Mouse (Mus musculus) heart, embryonic 11.5 days (tissue): ENCODE results near the gene 9430097D07Rik. TPM values are rescaled to one million over a fixed set of nuclear protein-coding genes. Genes with fewer than 3 reads are reported as not detected.

Experiments
- ATAC-seq: fragments of 200-750 bp; cut with Nextera tagmentation; replicated peaks from 2 replicates; pipeline ENCODE4 v1.8.0; 2017; ENCODE audit warnings: moderate library complexity; ENCODE audit not compliant: insufficient number of reproducible peaks, low FRiP score, low TSS enrichment
- H3K27ac ChIP-seq: fragments of 300-500 bp; sonication (generic); 2 replicates; pipeline ENCODE4 v1.5.1; 2014; ENCODE audit warnings: mild to moderate bottlenecking, low read depth, low read length
- H3K27me3 ChIP-seq: fragments of 300-500 bp; sonication (generic); 2 replicates; pipeline ENCODE4 v1.6.1; 2014; ENCODE audit warnings: mild to moderate bottlenecking, low read length, mixed read lengths; ENCODE audit not compliant: control insufficient read depth, insufficient read depth
- H3K36me3 ChIP-seq: fragments of 300-500 bp; sonication (generic); 2 replicates; pipeline ENCODE4 v1.6.1; 2014; ENCODE audit warnings: mild to moderate bottlenecking, low read length, moderate library complexity, mixed read lengths; ENCODE audit not compliant: control insufficient read depth, insufficient read depth
- H3K4me1 ChIP-seq: fragments of 300-500 bp; sonication (generic); 2 replicates; pipeline ENCODE4 v1.6.1; 2014; ENCODE audit warnings: low read length; ENCODE audit not compliant: control insufficient read depth, insufficient read depth
- H3K4me2 ChIP-seq: fragments of 300-500 bp; sonication (generic); 2 replicates; pipeline ENCODE4 v1.6.1; 2014; ENCODE audit warnings: mild to moderate bottlenecking, moderate library complexity
- H3K4me3 ChIP-seq: fragments of 300-500 bp; sonication (generic); 2 replicates; pipeline ENCODE4 v1.5.1; 2014; ENCODE audit warnings: low read depth, low read length
- H3K9ac ChIP-seq: fragments of 300-500 bp; sonication (generic); 2 replicates; pipeline ENCODE4 v1.6.1; 2014; ENCODE audit warnings: mild to moderate bottlenecking, low read depth, low read length, moderate library complexity
- H3K9me3 ChIP-seq: fragments of 300-500 bp; sonication (generic); replicated peaks from 2 replicates; pipeline ENCODE4 v1.6.1; 2016; ENCODE audit warnings: low read length; ENCODE audit not compliant: control insufficient read depth
- WGBS: fragments of 180-500 bp; shearing (Covaris S2); extraction: QIAGEN DNeasy Blood & Tissue Kit; methylation state at CpG from one replicate; pipeline ENCODE4 v1.1.7; 2014; ENCODE audit not compliant: insufficient replicate concordance; 5-methylcytosine and 5-hydroxymethylcytosine counted together
- polyA plus RNA-seq: library from polyadenylated mRNA; unstranded; fragments of >200 nt; fragmentation: Nextera tagmentation; extraction: Ambion mirVana; gene quantifications from 2 replicates; pipeline ENCODE4 v1.2.1, GENCODE M21; 2014

Gene 9430097D07Rik
- 0.17 TPM in 1 of 2 replicates, not detected in the other for polyA plus RNA-seq

DNA sequence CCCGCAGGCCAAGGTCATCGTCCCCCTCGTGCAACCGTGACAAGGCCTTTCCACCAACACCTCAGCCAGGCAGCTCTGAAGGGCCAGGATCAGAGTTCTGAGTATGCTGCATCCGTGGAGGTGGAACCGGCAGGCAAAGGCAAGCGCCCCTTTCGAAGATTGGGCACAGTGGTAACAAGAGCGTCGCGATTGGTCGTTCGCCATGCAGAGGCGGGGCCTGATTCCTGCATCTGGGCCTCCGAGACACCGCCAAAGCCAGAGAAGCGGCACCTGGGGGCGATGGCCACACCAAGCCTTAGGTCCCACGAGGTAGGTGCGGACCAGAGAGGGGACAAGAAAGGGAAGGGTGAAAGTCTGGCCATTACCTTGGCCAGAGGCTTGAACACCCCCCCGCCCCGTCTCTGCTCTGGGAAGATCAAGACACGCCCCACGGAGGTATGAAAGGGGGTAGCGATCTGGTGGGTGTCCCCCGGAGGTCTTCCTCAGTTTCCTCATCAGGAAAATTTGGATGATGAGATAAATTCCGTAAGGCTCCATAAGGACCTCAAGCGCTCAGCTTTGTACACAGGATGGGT is at the start of gene 9430097D07Rik:
Gene 9430097D07Rik (minus strand): TSS at position 99 of the 575 bp plus-strand sequence.
- peaks cover 3% of the 10 kb centered on the region; the same call in 1 of the 2 replicates for H3K36me3 ChIP-seq
- H3K4me1 ChIP-seq: peaks cover 10% of the 10 kb centered on the region
- 6% methylated on average over 28 of the region's 28 CpGs for WGBS
- peak within 1 kb of the TSS; percentile 42 for H3K4me3 ChIP-seq
- H3K27ac ChIP-seq: no peak within 1 kb of the TSS
- H3K9ac ChIP-seq: peak within 1 kb of the TSS; percentile 53; the same call in 1 of the 2 replicates
- peaks cover 47% of the 10 kb centered on the region for H3K27me3 ChIP-seq
- peak within 1 kb of the TSS; percentile 82 for H3K4me2 ChIP-seq
- ATAC-seq: no peak
- no peaks in the 10 kb centered on the region for H3K9me3 ChIP-seq

DNA sequence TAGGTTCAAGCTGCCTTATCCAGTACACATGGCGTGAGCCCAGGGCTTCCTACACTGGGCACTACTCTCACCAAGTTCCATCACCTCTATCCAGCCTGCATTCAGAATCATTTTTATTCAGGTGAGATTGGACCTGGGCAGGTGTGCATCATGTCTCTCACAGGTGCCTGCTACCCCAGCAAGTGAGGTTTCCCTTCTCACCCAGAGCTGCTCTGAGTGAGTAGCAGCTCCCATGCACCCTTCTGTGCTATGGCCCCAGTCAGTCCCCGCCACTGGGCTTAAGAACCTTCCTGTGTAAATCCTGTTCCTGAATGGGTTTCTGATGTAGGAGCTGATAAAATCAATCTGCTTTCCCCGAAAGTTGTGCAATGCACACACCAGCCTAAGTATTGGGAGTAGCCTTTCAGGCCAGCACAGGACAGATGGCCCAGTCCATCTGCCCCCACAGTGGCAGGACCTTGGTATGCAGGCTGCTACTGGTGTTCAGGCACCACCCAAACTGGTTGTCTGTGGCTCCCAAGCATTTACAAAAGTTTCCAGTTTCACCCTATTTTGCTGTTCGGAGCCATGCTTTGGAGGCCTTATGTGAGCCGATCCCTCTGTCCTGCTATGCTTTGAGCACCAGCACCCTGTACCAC is 48.7 kb upstream of the 9430097D07Rik start:
- WGBS: 65% methylated on average over 5 of the region's 5 CpGs
- no peak overlapping the region for H3K4me3 ChIP-seq
- H3K4me1 ChIP-seq: peaks cover 80% of the 10 kb centered on the region
- no peak for ATAC-seq
- H3K36me3 ChIP-seq: no peaks in the 10 kb centered on the region
- no peaks in the 10 kb centered on the region for H3K9me3 ChIP-seq
- no peaks in the 10 kb centered on the region for H3K27me3 ChIP-seq
- no peak overlapping the region for H3K4me2 ChIP-seq
- peak overlapping the region; percentile 98 for H3K27ac ChIP-seq
- H3K9ac ChIP-seq: peak overlapping the region; percentile 82; the same call in 1 of the 2 replicates

GRCm38 (mm10) chr2:32621517-32621859 is 46.0 kb upstream of the 9430097D07Rik start, which contains the start of gene Ak1:
TSS of gene Ak1 (plus strand) at chr2:32621758.
- no peaks in the 10 kb centered on the region for H3K27me3 ChIP-seq
- H3K4me3 ChIP-seq: no peak within 1 kb of the TSS
- ATAC-seq: peak; percentile 1; the same call in 1 of the 2 replicates
- peak within 1 kb of the TSS; percentile 52; the same call in 1 of the 2 replicates for H3K9ac ChIP-seq
- no peaks in the 10 kb centered on the region for H3K9me3 ChIP-seq
- WGBS: 4% methylated on average over 7 of the region's 7 CpGs
- H3K27ac ChIP-seq: peak within 1 kb of the TSS; percentile 96
- H3K4me2 ChIP-seq: peak within 1 kb of the TSS; percentile 46
- peaks cover 10% of the 10 kb centered on the region for H3K36me3 ChIP-seq
- peaks cover 60% of the 10 kb centered on the region for H3K4me1 ChIP-seq

DNA sequence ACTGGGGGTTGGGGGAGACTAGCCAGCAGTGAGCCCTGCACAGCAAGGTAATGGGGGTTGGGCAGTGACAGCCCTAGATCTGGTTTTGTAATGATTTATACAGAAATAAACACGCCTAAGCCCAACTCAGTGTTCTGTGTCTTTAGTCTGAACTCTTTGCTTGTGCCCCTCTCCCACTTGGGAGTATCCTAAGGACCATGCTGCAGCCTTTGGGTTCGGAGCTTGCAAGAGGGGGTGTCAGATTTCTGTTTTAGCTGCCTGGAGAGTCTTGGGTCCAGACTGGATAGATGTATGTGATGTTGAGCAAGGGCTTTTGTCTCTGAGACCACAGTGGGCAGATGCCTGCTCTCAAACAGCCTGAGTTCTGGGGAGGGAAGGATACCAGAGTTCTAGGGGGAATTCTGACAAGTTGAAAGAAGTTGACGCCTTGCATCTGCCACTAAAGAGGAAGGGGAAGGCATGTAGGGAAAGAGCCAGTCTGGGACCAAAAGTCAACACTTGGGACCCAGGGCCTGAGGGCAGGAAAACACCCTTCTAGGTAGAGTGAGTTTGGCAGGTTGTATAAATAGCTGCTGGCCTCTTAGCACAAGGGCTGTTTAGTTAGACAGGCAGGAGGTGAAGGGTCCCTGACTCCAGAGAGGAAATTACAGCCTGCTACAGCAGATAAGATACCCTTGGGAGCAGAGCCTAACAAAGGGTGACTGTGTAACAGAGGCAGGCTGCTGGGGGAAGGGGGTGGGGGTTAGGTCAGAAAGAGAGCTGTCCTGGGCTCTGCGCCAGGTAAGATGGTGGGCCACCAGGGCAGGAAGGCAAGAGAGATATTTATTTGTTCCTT is 45.4 kb upstream of the 9430097D07Rik start:
- WGBS: 8% methylated on average over 4 of the region's 4 CpGs
- Histone ChIP-seq H3K4me2 (peak overlapping the region; percentile 46), H3K9ac (peak overlapping the region; percentile 52; the same call in 1 of the 2 replicates), H3K4me1 (peaks cover 54% of the 10 kb centered on the region), H3K27ac (peak overlapping the region; percentile 96), H3K9me3 (no peaks in the 10 kb centered on the region), H3K27me3 (no peaks in the 10 kb centered on the region), H3K4me3 (no peak overlapping the region), H3K36me3 (peaks cover 10% of the 10 kb centered on the region)
- ATAC-seq: peak; percentile 71

DNA sequence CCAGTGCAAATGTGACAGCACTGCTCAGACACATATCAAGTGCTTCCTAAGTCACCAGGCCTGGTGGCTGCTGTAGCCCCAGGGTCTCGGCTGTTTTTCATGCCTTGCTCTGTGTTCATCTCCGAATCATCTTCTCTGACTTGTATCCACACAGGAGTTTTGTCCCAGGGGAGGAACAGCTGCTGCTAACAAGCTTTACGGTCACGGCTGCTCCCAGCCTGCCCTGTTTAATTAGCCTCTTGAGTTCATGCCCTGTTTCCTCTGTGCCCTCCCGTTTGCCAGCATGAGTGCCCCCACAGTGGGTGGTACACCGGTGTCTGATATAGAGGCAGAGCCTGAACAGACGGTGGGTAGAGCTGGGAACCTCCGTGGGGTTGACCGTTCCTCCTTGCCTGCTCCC is 42.6 kb upstream of the 9430097D07Rik start:
- WGBS: 82% methylated on average over 9 of the region's 9 CpGs
- ATAC-seq: no peak
- Histone ChIP-seq H3K9me3 (no peaks in the 10 kb centered on the region), H3K9ac (no peak overlapping the region), H3K4me3 (no peak overlapping the region), H3K4me1 (peaks cover 36% of the 10 kb centered on the region), H3K4me2 (no peak overlapping the region), H3K27ac (no peak overlapping the region), H3K27me3 (no peaks in the 10 kb centered on the region), H3K36me3 (peaks cover 18% of the 10 kb centered on the region)

DNA sequence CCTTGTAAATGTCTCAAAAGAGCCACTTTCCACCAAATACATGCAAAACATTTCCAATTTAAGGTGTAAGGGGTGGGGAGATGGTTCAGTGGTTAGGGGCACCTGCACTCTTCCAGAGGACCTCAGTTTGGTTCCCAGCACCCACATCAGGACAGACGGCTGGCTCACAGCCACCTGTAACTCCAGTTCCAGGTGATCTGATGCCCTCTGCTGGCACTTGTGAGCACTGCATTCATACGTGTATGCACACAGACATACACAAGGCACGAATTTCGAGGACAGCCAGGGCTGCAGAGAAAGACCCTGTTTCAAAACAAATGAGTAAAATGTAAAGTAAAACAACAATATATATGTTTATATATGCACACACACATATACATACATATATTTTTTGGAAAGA is 42.1 kb upstream of the 9430097D07Rik start:
- WGBS: 93% methylated on average over 4 of the region's 4 CpGs
- peaks cover 19% of the 10 kb centered on the region for H3K36me3 ChIP-seq

DNA sequence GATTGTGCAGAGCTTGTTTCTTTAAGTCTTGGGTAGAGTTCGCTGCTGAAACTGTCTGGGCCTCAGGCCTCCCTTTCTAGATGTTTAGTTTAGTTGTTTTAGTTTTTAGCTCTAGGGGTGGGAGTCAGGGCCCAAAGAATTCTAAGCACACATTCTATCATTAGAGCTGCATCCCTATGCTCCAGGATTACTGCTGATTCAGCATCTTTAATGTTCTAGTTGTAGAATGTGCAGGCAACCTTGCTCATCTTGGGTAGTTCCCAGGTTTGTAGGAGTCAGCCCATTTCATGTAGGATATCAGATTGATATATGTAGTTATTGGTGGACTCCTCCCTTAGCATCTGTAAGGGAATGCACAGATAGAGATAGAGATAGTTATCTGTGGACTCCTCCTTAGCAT is 41.6 kb upstream of the 9430097D07Rik start:
- Histone ChIP-seq H3K9me3 (no peaks in the 10 kb centered on the region), H3K27ac (no peak overlapping the region), H3K36me3 (peaks cover 21% of the 10 kb centered on the region), H3K9ac (no peak overlapping the region), H3K4me1 (peaks cover 33% of the 10 kb centered on the region), H3K4me2 (no peak overlapping the region), H3K27me3 (no peaks in the 10 kb centered on the region), H3K4me3 (no peak overlapping the region)
- WGBS: 98% methylated on average over 1 of the region's 1 CpGs
- ATAC-seq: no peak

More for the DNA sequence above, 42.1 kb upstream of the 9430097D07Rik start:
- Histone ChIP-seq H3K9me3 (no peaks in the 10 kb centered on the region), H3K4me1 (peaks cover 36% of the 10 kb centered on the region), H3K4me3 (no peak overlapping the region), H3K27me3 (no peaks in the 10 kb centered on the region), H3K9ac (no peak overlapping the region), H3K4me2 (no peak overlapping the region), H3K27ac (no peak overlapping the region)
- ATAC-seq: no peak

GRCm38 (mm10) chr2:32612274-32612673 is 36.8 kb upstream of the 9430097D07Rik start:
- H3K4me1 ChIP-seq: peaks cover 31% of the 10 kb centered on the region
- H3K4me2 ChIP-seq: no peak overlapping the region
- no peak overlapping the region for H3K9ac ChIP-seq
- H3K27ac ChIP-seq: no peak overlapping the region
- peaks cover 14% of the 10 kb centered on the region for H3K36me3 ChIP-seq
- 61% methylated on average over 26 of the region's 26 CpGs for WGBS
- no peak overlapping the region for H3K4me3 ChIP-seq
- no peaks in the 10 kb centered on the region for H3K27me3 ChIP-seq
- no peak for ATAC-seq
- no peaks in the 10 kb centered on the region for H3K9me3 ChIP-seq
